Mouse (Mus musculus) kidney, embryonic 15.5 days (tissue): Measurements from ENCODE around the gene Zfp354c. TPM values are rescaled to one million over a fixed set of nuclear protein-coding genes. Genes with fewer than 3 reads are reported as not detected.

Experiments
- ATAC-seq: fragments of 200-750 bp; cut with Nextera tagmentation; replicated peaks from 2 replicates; pipeline ENCODE4 v1.8.0; 2017; ENCODE audit warnings: moderate TSS enrichment; ENCODE audit not compliant: low FRiP score
- H3K27ac ChIP-seq: fragments of 300-500 bp; sonication (generic); 2 replicates; pipeline ENCODE4 v1.5.1; 2015; ENCODE audit warnings: mild to moderate bottlenecking, inconsistent platforms
- H3K27me3 ChIP-seq: fragments of 300-500 bp; sonication (generic); 2 replicates; pipeline ENCODE4 v1.6.1; 2015; ENCODE audit warnings: inconsistent platforms
- H3K36me3 ChIP-seq: fragments of 300-500 bp; sonication (generic); 2 replicates; pipeline ENCODE4 v1.6.1; 2015; ENCODE audit warnings: inconsistent platforms
- H3K4me1 ChIP-seq: fragments of 300-500 bp; sonication (generic); 2 replicates; pipeline ENCODE4 v1.6.1; 2015; ENCODE audit warnings: inconsistent platforms
- H3K4me2 ChIP-seq: fragments of 300-500 bp; sonication (generic); 2 replicates; pipeline ENCODE4 v1.6.1; 2015; ENCODE audit warnings: moderate library complexity, mild to moderate bottlenecking, inconsistent platforms
- H3K4me3 ChIP-seq: fragments of 300-500 bp; sonication (generic); replicated peaks from 2 replicates; pipeline ENCODE4 v1.5.1; 2015; ENCODE audit warnings: mild to moderate bottlenecking, inconsistent platforms
- H3K9ac ChIP-seq: fragments of 300-500 bp; sonication (generic); 2 replicates; pipeline ENCODE4 v1.6.1; 2015; ENCODE audit warnings: mild to moderate bottlenecking, inconsistent platforms
- H3K9me3 ChIP-seq: fragments of 300-500 bp; sonication (generic); replicated peaks from 2 replicates; pipeline ENCODE4 v1.6.1; 2016; ENCODE audit warnings: inconsistent platforms
- WGBS: fragments of 180-500 bp; shearing (Covaris S2); methylation state at CpG from one replicate; pipeline ENCODE4 v1.1.7; 2015; ENCODE audit warnings: mixed read lengths; 5-methylcytosine and 5-hydroxymethylcytosine counted together
- polyA plus RNA-seq: library from polyadenylated mRNA; unstranded; fragments of >200 nt; fragmentation: Nextera tagmentation; extraction: Ambion mirVana; gene quantifications from 2 replicates; pipeline ENCODE4 v1.2.1, GENCODE M21; 2015

The Zfp354c gene
- polyA plus RNA-seq, 1 experiment from 2014 or later = 31.3 TPM

GRCm38 (mm10) chr11:50798836-50799235 lies 28.7 kb downstream of the Zfp354c start:
- H3K36me3 ChIP-seq = no peaks in the 10 kb centered on the region
- no peak overlapping the region for H3K4me3 ChIP-seq
- no peaks in the 10 kb centered on the region for H3K9me3 ChIP-seq
- no peak overlapping the region for H3K27ac ChIP-seq
- H3K4me2 ChIP-seq = no peak overlapping the region
- no peak for ATAC-seq
- H3K27me3 ChIP-seq = no peaks in the 10 kb centered on the region
- H3K9ac ChIP-seq = no peak overlapping the region
- H3K4me1 ChIP-seq = 0 out of 2 replicates have a peak, but pooled peaks cover 6% of the 10 kb centered on the region

- no peaks in the 10 kb centered on the region for H3K36me3 ChIP-seq
- H3K9ac ChIP-seq = no peak overlapping the region
- H3K9me3 ChIP-seq = no peaks in the 10 kb centered on the region
- no peak overlapping the region for H3K4me2 ChIP-seq
- ATAC-seq = 0 out of 2 replicates have a peak, but pooled peaks have one; percentile 58
- no peaks in the 10 kb centered on the region for H3K27me3 ChIP-seq
- 61% methylated on average over 11 of the region's 11 CpGs for WGBS
- no peak overlapping the region for H3K27ac ChIP-seq
- H3K4me3 ChIP-seq = no peak overlapping the region
- 0 out of 2 replicates have a peak, but pooled peaks cover 6% of the 10 kb centered on the region for H3K4me1 ChIP-seq
These were observed 29.9 kb downstream of the Zfp354c start for GRCm38 (mm10) chr11:50797674-50798073.

- WGBS = 94% methylated on average over 1 of the region's 1 CpGs
- Histone ChIP-seq H3K36me3 (no peaks in the 10 kb centered on the region), H3K4me3 (no peak overlapping the region), H3K27ac (no peak overlapping the region), H3K4me2 (no peak overlapping the region), H3K9ac (no peak overlapping the region), H3K4me1 (peaks cover 6% of the 10 kb centered on the region), H3K9me3 (no peaks in the 10 kb centered on the region), H3K27me3 (no peaks in the 10 kb centered on the region)
- ATAC-seq = no peak
These were observed 56.5 kb downstream of the Zfp354c start for GRCm38 (mm10) chr11:50771006-50771405.

- H3K9ac ChIP-seq = no peak overlapping the region
- peak; percentile 90 for ATAC-seq
- no peaks in the 10 kb centered on the region for H3K9me3 ChIP-seq
- 13% methylated on average over 14 of the region's 14 CpGs for WGBS
- H3K4me2 ChIP-seq = peak overlapping the region; percentile 58
- H3K27ac ChIP-seq = no peak overlapping the region; the same call in 1 of the 2 replicates
- peak overlapping the region; percentile 30 for H3K4me3 ChIP-seq
- H3K27me3 ChIP-seq = no peaks in the 10 kb centered on the region
- H3K4me1 ChIP-seq = peaks cover 6% of the 10 kb centered on the region
- H3K36me3 ChIP-seq = no peaks in the 10 kb centered on the region
These were observed 58.4 kb downstream of the Zfp354c start for GRCm38 (mm10) chr11:50768995-50769749.

- H3K9ac ChIP-seq = no peak overlapping the region
- H3K4me3 ChIP-seq = no peak overlapping the region
- peaks cover 6% of the 10 kb centered on the region for H3K4me1 ChIP-seq
- no peaks in the 10 kb centered on the region for H3K9me3 ChIP-seq
- H3K36me3 ChIP-seq = no peaks in the 10 kb centered on the region
- H3K27ac ChIP-seq = no peak overlapping the region
- H3K4me2 ChIP-seq = no peak overlapping the region
- ATAC-seq = no peak
- H3K27me3 ChIP-seq = no peaks in the 10 kb centered on the region
- 27% methylated on average over 4 of the region's 4 CpGs for WGBS
These were observed 60.5 kb downstream of the Zfp354c start for GRCm38 (mm10) chr11:50767039-50767438.

GRCm38 (mm10) chr11:50766461-50766860 lies 61.1 kb downstream of the Zfp354c start:
- peaks cover 6% of the 10 kb centered on the region for H3K4me1 ChIP-seq
- ATAC-seq = no peak
- H3K36me3 ChIP-seq = no peaks in the 10 kb centered on the region
- 93% methylated on average over 7 of the region's 7 CpGs for WGBS
- H3K4me2 ChIP-seq = no peak overlapping the region
- no peaks in the 10 kb centered on the region for H3K27me3 ChIP-seq
- H3K9me3 ChIP-seq = no peaks in the 10 kb centered on the region
- H3K27ac ChIP-seq = no peak overlapping the region
- no peak overlapping the region for H3K9ac ChIP-seq
- no peak overlapping the region for H3K4me3 ChIP-seq

Other genes starting within 250 kb of the Zfp354c start
- 4.7 and 5.8 TPM in 2 replicates for gene Adamts2, start 225.6 kb downstream of the Zfp354c start, polyA plus RNA-seq
- gene Zfp879, start 13.8 kb upstream of the Zfp354c start, polyA plus RNA-seq = 0.76 and 0.91 TPM in 2 replicates
- gene Grm6, start 23.0 kb upstream of the Zfp354c start, polyA plus RNA-seq = not detected in 2 replicates
- 8.5 and 9.6 TPM in 2 replicates for gene Zfp454, start 59.9 kb upstream of the Zfp354c start, polyA plus RNA-seq
- gene Zfp2, start 88.4 kb upstream of the Zfp354c start, polyA plus RNA-seq = 13.9 and 14.5 TPM in 2 replicates
- gene Zfp354b, start 103.9 kb upstream of the Zfp354c start, polyA plus RNA-seq = 1.5 and 1.6 TPM in 2 replicates
- not detected in 2 replicates for gene 4933414I15Rik, start 116.0 kb upstream of the Zfp354c start, polyA plus RNA-seq
- not detected in 2 replicates for gene Prop1, start 126.0 kb upstream of the Zfp354c start, polyA plus RNA-seq
- not detected in 2 replicates for gene Olfr1378, start 138.8 kb upstream of the Zfp354c start, polyA plus RNA-seq
- not detected in 2 replicates for gene Olfr1377, start 154.2 kb upstream of the Zfp354c start, polyA plus RNA-seq
- gene Olfr51, start 175.9 kb upstream of the Zfp354c start, polyA plus RNA-seq = not detected in 2 replicates
- gene Olfr54, start 186.5 kb upstream of the Zfp354c start, polyA plus RNA-seq = not detected in 2 replicates
- not detected in 2 replicates for gene Olfr1375, start 220.4 kb upstream of the Zfp354c start, polyA plus RNA-seq
- gene Zfp354a, start 231.5 kb upstream of the Zfp354c start, polyA plus RNA-seq = 9.7 and 12.7 TPM in 2 replicates